Mouse (Mus musculus): ENCODE data around the gene Slc8a1.
A peak's percentile ranks its signal among the peaks of the same experiment; 100 is the strongest.

Slc8a1 gene

DNA sequence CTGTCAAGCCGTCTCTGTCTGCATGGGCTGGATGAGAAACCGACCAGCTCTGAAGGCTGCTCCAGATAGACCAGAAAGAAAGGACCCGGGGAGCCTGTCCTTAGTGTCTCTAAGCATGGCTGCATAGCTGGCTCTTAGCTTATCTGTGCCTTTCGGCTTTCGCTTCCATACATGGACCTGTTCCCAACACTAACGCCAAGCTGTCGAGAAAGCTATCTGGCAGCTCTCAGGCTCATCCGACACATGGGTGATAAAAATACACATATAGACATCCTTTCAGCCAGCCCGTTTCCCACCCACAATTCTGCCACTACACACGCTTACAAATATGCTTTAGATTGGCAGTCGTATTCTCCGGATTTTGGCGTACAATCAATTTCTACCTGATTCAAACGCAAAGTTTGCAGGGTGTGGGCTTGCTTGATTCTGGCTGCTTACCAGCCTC is at the start of gene Slc8a1:
Gene Slc8a1 (minus strand): TSS at position 67 of the 445 bp plus-strand sequence.
- DNase-seq (ENCODE audit: low spot score) = peak; percentile 29

DNA sequence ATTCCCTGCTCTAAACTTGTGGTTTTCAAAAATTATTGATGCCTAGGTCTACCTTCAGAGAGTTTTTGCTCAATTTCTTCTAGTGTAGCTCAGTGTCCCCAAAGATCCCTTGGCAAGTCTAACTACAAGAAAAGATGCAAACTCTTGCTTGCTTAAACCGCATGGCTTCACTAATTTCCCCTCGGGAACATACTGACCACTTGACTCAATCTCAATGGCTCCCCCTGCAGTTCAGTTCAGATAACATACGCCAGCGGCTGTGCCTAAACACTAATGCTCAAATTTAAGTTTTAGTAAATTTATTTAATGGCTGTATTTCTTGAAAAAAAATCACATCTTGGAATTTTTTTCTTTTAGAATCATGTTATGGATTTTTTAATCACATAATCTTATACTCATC is 49.2 kb upstream of the Slc8a1 start:
- DNase-seq (ENCODE audit: low spot score) = peak; percentile 15

DNA sequence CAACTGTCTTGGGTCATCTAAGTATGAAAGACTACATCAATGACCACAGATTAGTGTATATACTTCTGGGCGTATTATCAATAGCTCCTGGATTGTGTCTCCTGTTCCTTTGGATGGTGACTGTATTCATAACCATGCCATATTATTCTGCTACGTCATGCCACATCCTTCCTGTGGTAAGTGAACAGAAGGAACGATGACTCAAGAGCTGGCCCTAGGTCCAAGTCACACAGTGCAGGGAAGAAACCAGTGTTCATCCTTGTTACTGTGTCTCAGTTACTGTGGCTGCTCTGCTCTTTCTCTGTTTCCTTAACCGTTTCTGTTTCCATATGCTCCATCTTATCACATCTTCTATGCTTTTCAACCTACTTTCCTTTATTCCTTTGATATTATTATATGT is 44.1 kb upstream of the Slc8a1 start:
- DNase-seq (ENCODE audit: low spot score) = no peak

DNA sequence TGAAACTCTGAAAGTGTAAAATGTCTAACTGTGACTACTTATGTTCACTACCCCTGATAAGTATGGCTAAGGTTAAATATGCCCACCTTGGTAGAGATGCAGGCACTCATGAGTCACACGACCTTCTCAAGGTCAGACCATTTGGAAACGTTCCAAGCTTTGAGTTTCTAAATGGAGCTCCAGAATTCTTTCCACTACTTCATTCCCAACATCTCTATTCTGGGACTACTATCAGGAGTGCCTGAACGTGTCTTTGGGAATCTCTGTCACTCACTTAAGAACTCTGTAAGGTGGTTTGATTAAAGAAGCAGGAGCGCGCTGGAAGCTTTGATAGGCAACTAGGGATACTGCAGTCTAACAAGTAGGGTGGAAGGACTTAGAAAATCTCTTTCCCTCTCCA is 43.3 kb upstream of the Slc8a1 start:
- no peak for DNase-seq (ENCODE audit: low spot score)

DNA sequence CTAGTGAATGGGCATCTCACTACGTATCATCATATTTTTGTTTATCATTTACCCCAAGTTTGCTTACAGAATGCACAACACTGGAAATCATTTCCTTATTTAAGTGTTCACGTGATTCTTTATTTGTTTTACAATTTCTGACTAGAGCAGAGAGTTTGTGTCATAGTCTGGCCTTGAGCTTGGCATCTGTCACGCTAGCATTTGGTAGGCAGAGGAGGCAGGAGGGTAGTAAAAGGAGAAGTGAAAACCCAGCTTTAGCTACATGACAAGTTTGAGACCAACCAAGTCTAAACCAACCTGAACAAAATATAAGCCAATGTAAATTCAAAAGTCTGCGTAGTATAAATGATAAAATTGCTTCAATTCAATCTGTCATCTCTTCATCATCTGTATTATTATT is 41.7 kb upstream of the Slc8a1 start:
- DNase-seq (ENCODE audit: low spot score) = no peak

DNA sequence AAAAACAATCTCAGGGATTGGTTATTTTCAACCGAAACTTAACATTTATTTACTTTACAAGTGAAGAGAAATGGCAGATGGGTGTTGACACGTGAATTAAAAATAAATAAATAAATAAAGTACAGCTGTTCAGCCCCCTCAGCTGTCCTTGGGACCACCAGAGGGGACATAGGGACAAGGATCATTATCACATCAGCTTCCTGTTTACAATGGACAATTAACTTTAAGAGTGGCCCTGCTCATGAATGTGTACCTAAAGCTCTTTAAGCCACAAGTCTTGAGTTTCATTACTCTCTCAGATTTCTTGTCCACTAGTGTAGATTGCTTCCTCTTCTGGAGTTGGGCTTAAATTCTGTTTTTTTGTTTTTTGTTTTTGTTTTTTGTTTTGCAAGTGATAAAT is 12.5 kb upstream of the Slc8a1 start:
- no peak for DNase-seq (ENCODE audit: low spot score)

DNA sequence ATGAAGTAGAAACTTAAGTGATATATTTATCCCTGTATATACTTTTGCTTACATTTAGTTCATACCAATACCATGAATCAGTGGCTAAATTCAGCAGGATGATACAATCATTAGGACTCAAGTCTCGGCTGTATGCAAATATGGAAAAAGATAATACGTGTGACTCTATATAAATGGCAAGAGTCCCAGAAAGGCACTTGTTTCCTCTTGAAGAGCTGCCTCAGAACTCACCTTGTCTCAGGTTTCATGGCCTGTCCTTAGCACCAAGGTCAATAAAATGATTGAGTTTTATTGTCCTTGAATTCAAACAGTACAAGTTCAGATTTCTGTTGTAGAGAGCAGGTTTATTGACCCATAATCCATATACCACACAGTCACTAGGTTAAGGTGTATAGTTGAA is 4.9 kb upstream of the Slc8a1 start:
- no peak for DNase-seq (ENCODE audit: low spot score)

DNA sequence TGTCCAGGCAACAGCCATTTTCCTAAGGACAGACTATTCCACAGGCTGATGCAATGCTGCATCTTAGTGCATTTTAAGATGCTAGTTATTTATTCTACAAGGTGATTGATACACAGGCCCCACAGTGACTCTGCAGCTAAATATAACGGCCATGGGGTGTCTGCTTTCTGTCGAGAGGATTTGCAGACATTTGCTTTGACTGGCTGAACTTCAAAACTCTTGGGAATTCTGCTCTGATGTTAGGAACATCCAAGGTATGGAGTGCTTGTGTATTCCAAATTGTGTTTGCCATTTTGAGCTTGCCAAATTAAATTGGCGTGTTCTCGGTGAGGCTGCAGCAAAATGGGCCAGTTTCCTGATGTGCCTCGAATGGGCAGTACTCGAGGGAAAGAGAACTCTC is 2.4 kb upstream of the Slc8a1 start:
- DNase-seq (ENCODE audit: low spot score) = no peak

DNA sequence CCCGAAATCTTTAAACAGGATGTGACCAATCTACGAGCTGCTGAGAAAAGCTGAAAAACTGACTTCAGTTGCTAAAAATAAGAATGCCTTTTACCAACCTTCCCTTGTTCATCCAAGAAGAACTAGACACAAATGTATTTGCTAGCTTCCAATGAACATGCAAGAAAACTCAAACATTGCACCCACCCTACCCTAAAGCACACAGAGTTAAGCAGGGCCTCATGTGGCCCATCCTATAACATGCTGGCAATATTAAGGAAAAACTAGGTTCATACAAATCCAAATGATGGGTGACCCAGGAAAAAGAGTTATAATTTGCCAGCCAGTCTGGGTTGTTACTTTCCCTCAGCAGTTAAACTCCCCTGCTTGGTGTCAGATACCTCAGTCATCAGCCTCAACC is 398 bp downstream of the Slc8a1 start:
- DNase-seq (ENCODE audit: low spot score) = no peak

DNA sequence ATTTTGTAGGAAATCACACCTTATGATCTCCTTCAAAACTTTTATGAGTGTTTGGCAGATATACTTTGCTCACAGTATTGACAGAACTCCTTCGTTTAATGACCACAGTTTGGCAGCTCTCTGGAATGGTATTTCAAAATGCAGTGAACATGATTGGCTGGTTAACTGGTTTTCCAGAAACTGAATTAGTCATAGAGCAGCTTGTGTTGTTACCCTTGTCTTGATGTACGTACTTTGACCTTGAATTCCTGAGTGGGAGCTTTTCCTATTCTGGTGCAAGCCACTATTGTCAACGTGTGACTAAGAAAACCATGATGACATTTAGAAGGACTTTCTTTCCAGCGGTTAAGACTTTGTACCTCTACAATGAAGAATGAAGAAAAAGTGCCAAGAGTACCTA is 868 bp downstream of the Slc8a1 start:
- DNase-seq (ENCODE audit: low spot score) = no peak

DNA sequence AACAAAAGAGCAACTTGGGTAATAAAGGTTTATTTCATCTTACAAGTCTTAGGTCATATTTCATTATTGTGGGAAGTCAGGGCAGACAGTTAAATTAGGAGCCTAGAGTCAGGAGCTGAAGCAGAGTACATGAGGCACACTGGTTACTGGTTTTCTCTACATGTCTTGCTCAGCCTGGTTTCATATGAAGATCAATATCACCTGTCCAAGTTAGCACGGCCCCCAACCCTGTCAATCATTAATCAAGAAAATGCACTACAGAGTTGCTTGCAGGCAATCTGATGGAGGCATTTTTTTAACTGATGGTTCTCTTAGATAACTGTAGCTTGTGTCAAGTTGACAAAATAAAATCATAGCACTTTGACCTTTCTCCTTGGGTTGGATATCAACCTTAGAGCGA is 2.6 kb downstream of the Slc8a1 start:
- DNase-seq (ENCODE audit: low spot score) = no peak

DNA sequence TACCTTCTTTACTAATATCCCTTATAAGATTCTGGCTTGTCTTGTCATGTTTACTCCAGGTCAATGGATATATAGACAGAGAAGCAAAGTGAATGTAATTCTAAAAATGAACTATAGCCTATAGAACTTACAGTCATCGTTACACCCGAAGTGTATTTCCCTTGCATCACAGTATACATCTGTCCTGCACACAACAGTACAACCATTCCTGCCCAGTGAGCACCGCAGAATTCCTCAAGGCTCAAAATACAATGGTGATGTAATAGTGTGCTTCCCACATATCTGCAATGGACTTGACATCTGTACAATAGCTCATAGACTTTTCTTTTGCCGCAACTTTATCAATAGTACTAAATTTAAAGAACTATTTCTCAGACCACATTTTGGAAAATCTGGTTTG is 8.3 kb downstream of the Slc8a1 start:
- DNase-seq (ENCODE audit: low spot score) = no peak

DNA sequence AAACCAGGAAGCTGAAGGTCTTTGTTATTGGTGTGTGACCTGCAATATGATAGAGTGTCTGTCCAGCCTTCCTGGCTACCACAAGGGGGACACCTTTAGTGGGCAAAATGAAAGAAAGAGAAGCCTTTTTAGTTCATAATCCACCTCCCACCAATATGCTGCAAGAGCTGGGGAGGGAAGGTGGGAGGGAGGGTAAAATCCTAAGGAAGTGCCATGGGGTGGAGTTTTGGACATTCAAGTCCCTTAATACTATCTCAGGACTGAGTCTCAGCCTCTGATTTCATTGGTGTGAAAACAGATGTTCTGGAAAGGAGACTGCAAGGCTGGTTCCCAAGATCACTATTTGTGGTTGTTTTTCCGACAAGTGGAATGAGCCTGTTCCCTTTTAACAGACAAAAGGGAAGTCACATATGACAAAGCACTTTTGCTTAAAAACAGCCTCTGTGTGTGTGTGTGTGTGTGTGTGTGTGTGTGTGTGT is 25.9 kb downstream of the Slc8a1 start:
- no peak for DNase-seq (ENCODE audit: low spot score)

DNA sequence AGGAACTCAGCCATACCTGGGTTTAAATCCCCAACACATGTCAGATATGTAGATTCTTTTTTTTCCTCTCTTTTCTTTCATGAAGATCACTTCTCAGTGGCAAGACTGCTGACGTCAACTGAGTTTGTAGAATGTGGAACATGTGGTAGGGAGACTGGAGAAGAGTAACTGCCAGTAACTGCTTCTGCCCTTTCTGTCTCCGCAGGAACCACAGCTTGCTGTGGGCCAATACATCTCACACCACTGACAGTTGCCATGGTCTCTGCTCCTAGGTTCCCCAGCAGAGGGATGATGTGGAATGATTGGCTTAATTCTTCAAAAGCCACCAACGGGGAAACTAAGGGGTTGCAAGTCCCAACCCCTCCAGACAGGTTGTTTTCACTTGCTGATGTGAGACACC is 33.4 kb downstream of the Slc8a1 start:
- DNase-seq (ENCODE audit: low spot score) = no peak

DNA sequence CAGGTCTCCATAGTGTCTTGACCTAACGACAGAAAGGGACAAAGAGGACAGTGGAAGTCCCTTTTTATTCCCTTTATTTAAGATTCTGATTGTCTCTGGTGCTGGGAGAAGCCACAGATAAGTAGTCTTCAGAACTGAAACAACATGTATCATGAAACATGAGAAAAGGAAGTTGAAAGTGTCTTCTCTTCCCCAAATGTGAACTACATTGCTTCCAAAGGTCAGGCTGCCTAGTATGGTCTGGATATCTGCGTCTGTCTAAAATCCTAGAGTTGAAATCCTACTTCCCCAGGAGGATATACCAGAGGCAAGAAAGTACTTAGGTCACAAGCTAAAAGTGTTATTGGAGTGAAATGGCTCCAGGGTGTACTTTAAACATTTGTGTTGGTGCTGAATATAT is 34.9 kb downstream of the Slc8a1 start:
- no peak for DNase-seq (ENCODE audit: low spot score)

DNA sequence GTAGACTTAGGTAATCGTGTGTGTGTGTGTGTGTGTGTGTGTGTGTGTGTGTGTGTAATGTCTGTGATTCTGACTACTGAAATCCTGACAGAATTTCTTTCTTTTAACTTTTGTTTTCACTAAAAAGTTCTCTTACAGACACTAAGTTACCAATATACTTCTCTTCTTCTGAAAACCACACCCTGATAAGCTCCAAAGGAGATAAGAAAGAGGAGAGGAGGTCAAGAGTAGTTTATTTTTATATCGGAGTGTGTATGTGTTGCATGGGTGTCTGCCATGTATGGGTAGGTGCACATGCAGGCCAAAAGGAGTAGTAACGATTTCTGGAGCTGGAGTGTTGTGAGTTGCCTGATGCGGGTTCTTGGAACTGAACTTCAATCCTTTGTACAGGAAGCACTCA is 36.5 kb downstream of the Slc8a1 start:
- no peak for DNase-seq (ENCODE audit: low spot score)

DNA sequence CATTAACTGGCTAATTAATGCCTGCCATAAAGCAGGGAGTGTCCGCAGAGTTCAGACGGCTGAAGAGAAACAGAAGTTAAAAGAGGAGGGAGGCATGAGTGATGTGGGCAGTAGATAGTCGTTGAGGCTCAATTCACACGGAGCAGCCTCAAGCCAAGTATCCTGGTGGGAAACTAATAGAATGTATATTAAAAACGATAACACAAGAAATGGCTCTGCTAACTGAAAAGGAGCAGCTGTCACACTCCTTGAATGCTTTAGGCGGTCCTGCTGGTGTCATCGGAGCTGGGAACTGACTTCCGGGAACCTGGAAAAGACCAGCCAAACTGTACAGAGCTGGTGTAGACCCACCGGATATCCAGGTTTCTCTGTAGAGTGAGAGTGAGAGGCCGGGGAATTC is 39.4 kb downstream of the Slc8a1 start:
- no peak for DNase-seq (ENCODE audit: low spot score)

DNA sequence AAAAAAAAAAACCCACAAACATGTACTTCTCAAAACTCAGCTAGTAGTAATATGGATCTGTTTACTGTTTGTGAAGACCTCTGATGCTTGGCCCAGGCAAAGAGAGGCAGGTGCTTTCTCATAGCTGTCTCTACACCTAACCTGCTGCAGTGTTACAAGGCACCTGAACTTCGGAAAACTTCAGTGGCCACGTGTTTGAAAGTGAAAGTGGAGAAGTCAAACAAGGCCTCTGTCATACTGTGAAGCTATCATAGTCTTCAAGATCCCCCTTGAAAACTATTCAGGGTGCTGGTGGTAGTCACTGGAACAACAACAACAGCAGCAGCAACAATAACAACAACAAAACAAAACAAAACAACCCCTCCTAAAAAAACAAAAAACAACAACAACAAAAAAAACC is 40.5 kb downstream of the Slc8a1 start:
- no peak for DNase-seq (ENCODE audit: low spot score)

DNA sequence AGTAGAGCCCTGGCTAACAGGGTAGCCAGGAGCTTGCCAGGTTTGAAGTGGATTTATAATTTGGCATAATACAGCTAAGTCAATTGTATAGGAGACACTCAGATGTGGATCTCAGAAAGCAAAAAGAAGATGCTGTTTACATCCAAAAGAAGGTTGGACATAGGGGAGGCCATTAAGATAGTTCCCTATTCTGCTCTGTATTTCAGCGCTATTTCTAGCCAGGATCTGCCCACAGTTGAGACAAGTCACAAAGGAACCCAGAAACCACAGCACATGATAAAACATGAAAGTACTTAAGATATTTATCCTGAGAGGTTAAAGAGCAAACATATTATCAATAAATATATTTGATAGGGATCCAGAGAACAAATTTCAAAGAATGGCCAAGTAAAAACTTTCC is 43.2 kb downstream of the Slc8a1 start:
- no peak for DNase-seq (ENCODE audit: low spot score)

DNA sequence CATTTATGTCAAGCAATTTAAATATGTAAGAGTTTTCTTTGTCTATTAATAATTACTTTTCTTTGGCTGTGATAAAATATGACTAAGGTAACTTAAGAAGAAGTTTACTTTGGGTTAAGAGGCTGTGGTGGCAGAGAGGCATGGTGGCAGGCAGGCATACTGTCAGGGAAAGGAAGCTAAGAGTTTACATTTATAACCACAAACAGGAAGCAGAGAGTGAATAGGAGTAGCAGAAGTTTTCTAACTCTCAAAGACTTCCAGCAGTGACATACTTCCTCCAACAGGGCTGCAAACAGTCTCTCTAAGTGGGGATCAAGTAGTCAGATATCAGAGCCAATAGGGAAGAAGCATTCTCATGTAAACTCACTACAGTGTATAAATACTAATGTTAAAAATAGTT is 58.6 kb downstream of the Slc8a1 start:
- DNase-seq (ENCODE audit: low spot score) = no peak

DNA sequence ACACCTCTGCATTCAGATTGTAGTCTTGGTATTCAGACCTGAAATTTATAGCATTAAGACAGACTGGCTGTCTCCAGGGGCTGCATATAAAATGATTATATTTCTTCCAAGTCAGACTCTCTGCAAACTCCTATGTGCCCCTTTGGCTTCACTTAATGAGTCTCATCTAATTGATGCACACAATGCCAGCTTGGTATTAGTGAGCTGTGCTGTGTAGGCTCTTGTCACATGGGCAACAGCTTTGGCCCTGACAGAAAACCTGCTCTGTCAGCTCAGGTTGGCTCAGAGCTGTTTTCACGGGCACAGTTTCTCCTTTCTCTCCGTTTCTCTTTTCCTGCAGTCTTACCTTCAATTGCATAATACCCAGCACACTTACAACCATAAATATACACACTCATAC is 60.7 kb downstream of the Slc8a1 start:
- no peak for DNase-seq (ENCODE audit: low spot score)

DNA sequence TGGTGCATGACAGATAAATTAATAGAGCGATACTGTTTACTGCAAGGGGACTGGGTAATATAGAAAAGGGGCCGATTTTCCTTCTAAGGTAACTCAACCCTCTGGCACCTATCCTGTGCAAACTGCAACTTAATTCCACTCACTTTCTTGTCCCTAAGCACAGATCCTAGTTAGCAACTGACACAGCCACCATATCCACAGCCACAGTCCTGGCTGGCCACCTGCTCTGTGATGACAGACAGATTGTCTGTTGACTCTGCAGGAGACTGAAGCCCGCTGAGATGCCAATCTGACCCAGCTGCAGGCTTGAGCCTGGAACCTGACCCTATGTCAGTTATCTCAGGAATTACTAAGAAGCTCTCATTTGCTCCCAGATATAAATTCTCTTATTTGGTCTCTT is 62.0 kb downstream of the Slc8a1 start:
- no peak for DNase-seq (ENCODE audit: low spot score)

DNA sequence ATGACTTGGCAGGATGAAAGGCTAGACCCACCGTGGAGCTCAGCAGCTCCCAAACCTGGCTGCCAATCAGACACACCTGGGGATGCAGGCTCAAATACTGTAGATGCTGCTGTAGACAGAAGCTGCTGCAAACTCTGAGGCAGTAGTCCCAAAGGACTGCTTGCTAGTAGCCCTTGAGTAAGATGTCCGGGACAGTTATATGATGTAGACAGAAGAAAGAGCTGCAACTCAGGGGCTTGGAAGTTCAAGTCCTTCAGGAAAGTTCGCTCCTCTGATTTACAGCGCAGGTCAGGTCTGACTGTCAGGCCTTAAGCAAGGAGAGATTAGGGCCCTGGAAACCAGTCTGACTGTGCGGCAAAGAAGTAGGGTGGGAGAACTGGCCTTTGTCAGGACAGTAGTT is 66.9 kb downstream of the Slc8a1 start:
- DNase-seq (ENCODE audit: low spot score) = no peak

DNA sequence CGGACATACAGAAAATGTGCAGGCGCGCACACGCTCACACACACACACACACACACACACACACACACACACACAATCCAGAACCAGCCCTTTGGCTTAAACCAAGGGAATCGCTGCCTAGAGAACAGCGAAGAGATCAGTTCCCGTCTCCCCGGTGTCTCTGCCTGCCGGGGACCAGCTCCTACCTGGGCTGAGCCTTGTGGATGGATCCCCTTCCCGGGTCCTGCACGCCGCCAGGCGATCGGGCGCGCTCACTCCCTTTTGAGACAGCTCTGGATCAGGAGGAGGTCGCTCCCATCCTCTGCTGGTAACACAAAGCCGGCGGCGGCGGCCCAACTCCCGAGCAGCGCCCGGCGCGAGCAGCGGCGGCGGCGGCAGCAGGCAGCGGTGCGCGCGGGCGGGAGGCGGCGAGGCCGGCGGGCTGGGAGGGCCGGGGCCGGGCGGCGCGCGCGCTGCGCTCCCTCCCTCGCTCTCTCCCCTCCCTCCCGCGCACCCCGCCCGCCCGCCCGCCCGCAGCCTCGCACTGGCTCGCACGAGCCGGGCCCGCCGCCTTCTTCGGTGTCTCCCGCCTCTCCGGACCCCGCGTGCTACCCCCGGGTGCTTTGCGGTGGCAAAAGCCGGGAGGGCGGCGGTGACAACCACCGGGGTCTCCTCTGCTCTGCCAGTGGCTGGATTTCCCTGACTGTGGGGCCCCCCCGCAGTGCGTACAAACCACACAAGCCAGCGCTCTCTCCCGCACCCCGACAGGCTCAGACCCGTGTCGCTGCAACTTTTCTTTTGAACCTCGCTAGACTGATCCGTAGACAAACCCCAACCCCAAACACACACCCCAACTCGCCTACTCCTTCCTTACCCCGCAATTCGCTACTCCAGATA is 68.1 kb downstream of the Slc8a1 start:
- DNase-seq (ENCODE audit: low spot score) = peak; percentile 53
